Mouse (Mus musculus): ENCODE data around the gene Olfr1493-ps1. TPM values are rescaled to one million over a fixed set of nuclear protein-coding genes. Genes with fewer than 3 reads are reported as not detected.

The Olfr1493-ps1 gene
- not detected in 2 replicates for polyA plus RNA-seq (2012; rRNA removed)

GRCm38 (mm10) chr19:13722978-13723377 is at the start of gene Olfr1493-ps1:
TSS of gene Olfr1493-ps1 (plus strand) at chr19:13723278.

GRCm38 (mm10) chr19:13696968-13697367 is 26.1 kb upstream of the Olfr1493-ps1 start, which contains the start of gene Olfr1491:
TSS of gene Olfr1491 (plus strand) at chr19:13697268.

GRCm38 (mm10) chr19:13739428-13739827 is 16.4 kb downstream of the Olfr1493-ps1 start, which contains the start of gene Olfr1494:
TSS of gene Olfr1494 (plus strand) at chr19:13739728.

GRCm38 (mm10) chr19:13764306-13764705 is 41.2 kb downstream of the Olfr1493-ps1 start, which contains the start of gene Olfr1495:
TSS of gene Olfr1495 (plus strand) at chr19:13764606.

GRCm38 (mm10) chr19:13777578-13777977 is 54.5 kb downstream of the Olfr1493-ps1 start, which contains the start of gene Olfr1496:
TSS of gene Olfr1496 (plus strand) at chr19:13777878.

Other genes starting within 250 kb of the Olfr1493-ps1 start
- not detected in 2 replicates for gene Olfr1475, start 243.1 kb upstream of the Olfr1493-ps1 start, polyA plus RNA-seq (2012; rRNA removed)
- gene Olfr1477, start 222.7 kb upstream of the Olfr1493-ps1 start, polyA plus RNA-seq (2012; rRNA removed): not detected in 2 replicates
- gene Olfr1480, start 195.4 kb upstream of the Olfr1493-ps1 start, polyA plus RNA-seq (2012; rRNA removed): not detected in 2 replicates
- not detected in 2 replicates for gene Olfr1484, start 139.8 kb upstream of the Olfr1493-ps1 start, polyA plus RNA-seq (2012; rRNA removed)
- gene Olfr1487, start 105.9 kb upstream of the Olfr1493-ps1 start, polyA plus RNA-seq (2012; rRNA removed): not detected in 2 replicates
- not detected in 2 replicates for gene Olfr1489, start 91.7 kb upstream of the Olfr1493-ps1 start, polyA plus RNA-seq (2012; rRNA removed)
- gene Olfr1490, start 72.2 kb upstream of the Olfr1493-ps1 start, polyA plus RNA-seq (2012; rRNA removed): not detected in 2 replicates
- gene Olfr1491, start 26.0 kb upstream of the Olfr1493-ps1 start, polyA plus RNA-seq (2012; rRNA removed): not detected in 2 replicates
- gene Olfr1494, start 16.4 kb downstream of the Olfr1493-ps1 start, polyA plus RNA-seq (2012; rRNA removed): not detected in 2 replicates
- gene Olfr1495, start 41.3 kb downstream of the Olfr1493-ps1 start, polyA plus RNA-seq (2012; rRNA removed): not detected in 2 replicates
- gene Olfr1496, start 54.6 kb downstream of the Olfr1493-ps1 start, polyA plus RNA-seq (2012; rRNA removed): not detected in 2 replicates
- not detected in 2 replicates for gene Olfr1497, start 74.9 kb downstream of the Olfr1493-ps1 start, polyA plus RNA-seq (2012; rRNA removed)
- not detected in 2 replicates for gene Olfr1499, start 96.2 kb downstream of the Olfr1493-ps1 start, polyA plus RNA-seq (2012; rRNA removed)
- gene Olfr1500, start 107.2 kb downstream of the Olfr1493-ps1 start, polyA plus RNA-seq (2012; rRNA removed): not detected in 2 replicates
- gene Olfr1501, start 127.4 kb downstream of the Olfr1493-ps1 start, polyA plus RNA-seq (2012; rRNA removed): not detected in 2 replicates
- gene Olfr1502, start 138.5 kb downstream of the Olfr1493-ps1 start, polyA plus RNA-seq (2012; rRNA removed): not detected in 2 replicates
- gene Olfr1504, start 174.7 kb downstream of the Olfr1493-ps1 start, polyA plus RNA-seq (2012; rRNA removed): not detected in 2 replicates
- gene Olfr1505, start 190.3 kb downstream of the Olfr1493-ps1 start, polyA plus RNA-seq (2012; rRNA removed): not detected in 2 replicates

Data from stomach, adult 2 months (tissue).